Mouse (Mus musculus) kidney, embryonic 14.5 days (tissue): ENCODE results near the gene Ntan1. TPM values are rescaled to one million over a fixed set of nuclear protein-coding genes. Genes with fewer than 3 reads are reported as not detected.

Experiments
- ATAC-seq: fragments of 200-750 bp; cut with Nextera tagmentation; 2 replicates; pipeline ENCODE4 v1.8.0; 2017; ENCODE audit warnings: moderate number of reproducible peaks, mild to moderate bottlenecking, moderate TSS enrichment, moderate library complexity; ENCODE audit not compliant: low FRiP score, low TSS enrichment
- H3K27ac ChIP-seq: fragments of 300-500 bp; sonication (generic); 2 replicates; pipeline ENCODE4 v1.5.1; 2014; ENCODE audit warnings: low read depth, mild to moderate bottlenecking, low read length, moderate library complexity, mixed read lengths
- H3K27me3 ChIP-seq: fragments of 300-500 bp; sonication (generic); 2 replicates; pipeline ENCODE4 v1.6.1; 2014; ENCODE audit warnings: mild to moderate bottlenecking, low read length; ENCODE audit not compliant: control insufficient read depth, insufficient read depth
- H3K36me3 ChIP-seq: fragments of 300-500 bp; sonication (generic); 2 replicates; pipeline ENCODE4 v1.6.1; 2014; ENCODE audit warnings: low read length, mixed read lengths; ENCODE audit not compliant: control insufficient read depth, insufficient read depth
- H3K4me1 ChIP-seq: fragments of 300-500 bp; sonication (generic); 2 replicates; pipeline ENCODE4 v1.6.1; 2014; ENCODE audit warnings: low read length, mixed read lengths; ENCODE audit not compliant: control insufficient read depth, insufficient read depth
- H3K4me2 ChIP-seq: fragments of 300-500 bp; sonication (generic); replicated peaks from 2 replicates; pipeline ENCODE4 v1.6.1; 2014; ENCODE audit warnings: low read depth, mild to moderate bottlenecking, low read length
- H3K4me3 ChIP-seq: fragments of 300-500 bp; sonication (generic); 2 replicates; pipeline ENCODE4 v1.5.1; 2014; ENCODE audit warnings: mild to moderate bottlenecking, low read length
- H3K9ac ChIP-seq: fragments of 300-500 bp; sonication (generic); 2 replicates; pipeline ENCODE4 v1.6.1; 2014; ENCODE audit warnings: low read depth, mild to moderate bottlenecking, low read length, moderate library complexity
- H3K9me3 ChIP-seq: fragments of 300-500 bp; sonication (generic); 2 replicates; pipeline ENCODE4 v1.6.1; 2016; ENCODE audit warnings: low read length; ENCODE audit not compliant: control insufficient read depth
- WGBS: fragments of 180-500 bp; shearing (Covaris S2); extraction: QIAGEN DNeasy Blood & Tissue Kit; methylation state at CpG from one replicate; pipeline ENCODE4 v1.1.7; 2014; 5-methylcytosine and 5-hydroxymethylcytosine counted together
- polyA plus RNA-seq: library from polyadenylated mRNA; unstranded; fragments of >200 nt; fragmentation: Nextera tagmentation; extraction: Ambion mirVana; gene quantifications from 2 replicates; pipeline ENCODE4 v1.2.1, GENCODE M21; 2014

The Ntan1 gene
- polyA plus RNA-seq, 1 experiment from 2014 or later: 162 TPM

DNA sequence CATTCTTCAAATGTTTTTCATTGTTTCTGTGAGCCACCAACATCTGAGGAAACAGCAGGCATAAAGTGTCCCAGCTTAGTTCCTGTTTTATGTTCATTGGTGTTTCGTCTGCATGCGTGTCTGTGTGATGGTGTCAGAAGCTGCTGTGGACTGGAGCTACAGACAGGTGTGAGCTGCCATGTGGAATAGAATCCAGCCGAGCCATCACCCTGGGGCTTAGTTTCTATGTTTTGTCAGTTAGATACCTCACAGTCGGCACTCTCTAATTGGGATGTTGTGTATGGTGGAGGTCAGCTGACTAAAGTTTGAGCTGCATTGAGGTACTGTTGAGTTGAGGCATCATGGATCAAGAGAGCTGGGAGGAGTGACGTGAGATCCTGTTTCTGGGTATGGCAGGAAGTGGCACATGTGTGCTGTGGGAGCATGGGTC is 21.9 kb upstream of the Ntan1 start:
- H3K36me3 ChIP-seq: peaks cover 90% of the 10 kb centered on the region
- H3K9me3 ChIP-seq: no peaks in the 10 kb centered on the region
- no peak for ATAC-seq
- no peak overlapping the region for H3K27ac ChIP-seq
- H3K9ac ChIP-seq: no peak overlapping the region
- H3K4me2 ChIP-seq: no peak overlapping the region
- 89% methylated on average over 5 of the region's 5 CpGs for WGBS
- no peak overlapping the region for H3K4me3 ChIP-seq
- no peaks in the 10 kb centered on the region for H3K27me3 ChIP-seq
- no peaks in the 10 kb centered on the region for H3K4me1 ChIP-seq

DNA sequence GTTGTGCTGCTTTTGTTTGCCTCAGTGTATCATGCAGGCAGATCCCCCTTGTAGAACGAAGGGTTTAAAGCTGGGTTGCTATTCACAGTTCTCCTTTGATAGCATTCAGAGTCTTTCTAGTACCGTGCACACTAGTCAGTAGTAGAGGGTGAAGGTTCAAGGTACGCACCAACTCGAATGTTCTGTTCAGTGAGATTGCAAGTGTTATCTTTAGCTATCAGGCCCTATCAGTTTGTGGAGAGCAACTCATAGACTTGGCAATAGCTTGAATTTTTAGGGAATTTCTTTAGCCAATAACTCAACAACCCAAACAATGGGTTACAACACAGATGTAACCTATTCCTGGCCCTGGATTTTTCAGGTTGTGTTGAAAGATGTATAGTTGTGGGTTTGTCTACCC is 17.4 kb upstream of the Ntan1 start:
- no peak overlapping the region for H3K4me3 ChIP-seq
- no peak for ATAC-seq

DNA sequence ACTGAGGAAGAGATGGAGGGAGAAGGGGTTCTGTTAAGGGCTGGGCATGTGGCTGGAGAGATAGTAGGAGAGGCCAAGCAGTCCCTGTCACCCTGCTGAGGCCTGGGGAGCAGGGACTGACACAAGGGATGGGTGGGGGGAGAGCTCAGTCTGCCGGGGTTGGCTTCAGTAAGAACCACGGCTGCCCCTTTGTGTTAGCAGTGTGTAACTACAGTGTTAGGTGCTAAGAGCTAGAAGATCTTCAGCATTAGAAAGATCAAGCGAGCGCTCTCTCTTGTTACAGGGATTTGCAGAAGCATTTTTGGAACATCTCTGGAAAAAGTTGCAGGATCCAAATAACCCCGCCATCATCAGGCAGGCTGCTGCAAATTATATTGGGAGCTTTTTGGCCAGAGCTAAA is 14.0 kb upstream of the Ntan1 start:
- Histone ChIP-seq H3K4me2 (no peak overlapping the region), H3K9ac (no peak overlapping the region), H3K4me3 (no peak overlapping the region), H3K27me3 (no peaks in the 10 kb centered on the region), H3K4me1 (no peaks in the 10 kb centered on the region), H3K27ac (no peak overlapping the region), H3K9me3 (no peaks in the 10 kb centered on the region), H3K36me3 (peaks cover 89% of the 10 kb centered on the region)
- no peak for ATAC-seq
- WGBS: 82% methylated on average over 5 of the region's 5 CpGs

More for the DNA sequence above, 17.4 kb upstream of the Ntan1 start:
- Histone ChIP-seq H3K4me2 (no peak overlapping the region), H3K36me3 (peaks cover 87% of the 10 kb centered on the region), H3K27me3 (no peaks in the 10 kb centered on the region), H3K4me1 (no peaks in the 10 kb centered on the region), H3K9ac (no peak overlapping the region), H3K27ac (no peak overlapping the region), H3K9me3 (no peaks in the 10 kb centered on the region)
- WGBS: 95% methylated on average over 4 of the region's 4 CpGs

GRCm38 (mm10) chr16:13807616-13808015 is 11.0 kb upstream of the Ntan1 start:
- H3K4me1 ChIP-seq: no peaks in the 10 kb centered on the region
- H3K4me2 ChIP-seq: no peak overlapping the region
- H3K27me3 ChIP-seq: no peaks in the 10 kb centered on the region
- H3K9ac ChIP-seq: no peak overlapping the region
- H3K27ac ChIP-seq: no peak overlapping the region
- no peaks in the 10 kb centered on the region for H3K9me3 ChIP-seq
- ATAC-seq: no peak
- WGBS: 93% methylated on average over 4 of the region's 4 CpGs
- H3K4me3 ChIP-seq: no peak overlapping the region
- peaks cover 92% of the 10 kb centered on the region for H3K36me3 ChIP-seq

GRCm38 (mm10) chr16:13808410-13808809 is 10.2 kb upstream of the Ntan1 start:
- Histone ChIP-seq H3K27ac (no peak overlapping the region), H3K4me2 (no peak overlapping the region), H3K27me3 (no peaks in the 10 kb centered on the region), H3K4me3 (no peak overlapping the region), H3K4me1 (no peaks in the 10 kb centered on the region), H3K9me3 (no peaks in the 10 kb centered on the region), H3K36me3 (peaks cover 95% of the 10 kb centered on the region), H3K9ac (no peak overlapping the region; the same call in 1 of the 2 replicates)
- 96% methylated on average over 7 of the region's 7 CpGs for WGBS
- ATAC-seq: no peak

- Histone ChIP-seq H3K4me3 (no peak overlapping the region), H3K36me3 (peaks cover 81% of the 10 kb centered on the region), H3K27ac (no peak overlapping the region), H3K9ac (no peak overlapping the region), H3K4me2 (no peak overlapping the region), H3K4me1 (no peaks in the 10 kb centered on the region), H3K27me3 (no peaks in the 10 kb centered on the region), H3K9me3 (no peaks in the 10 kb centered on the region)
- no peak for ATAC-seq
- WGBS: 92% methylated on average over 6 of the region's 6 CpGs
Observed at GRCm38 (mm10) chr16:13812152-13812551, 6.5 kb upstream of the Ntan1 start.

DNA sequence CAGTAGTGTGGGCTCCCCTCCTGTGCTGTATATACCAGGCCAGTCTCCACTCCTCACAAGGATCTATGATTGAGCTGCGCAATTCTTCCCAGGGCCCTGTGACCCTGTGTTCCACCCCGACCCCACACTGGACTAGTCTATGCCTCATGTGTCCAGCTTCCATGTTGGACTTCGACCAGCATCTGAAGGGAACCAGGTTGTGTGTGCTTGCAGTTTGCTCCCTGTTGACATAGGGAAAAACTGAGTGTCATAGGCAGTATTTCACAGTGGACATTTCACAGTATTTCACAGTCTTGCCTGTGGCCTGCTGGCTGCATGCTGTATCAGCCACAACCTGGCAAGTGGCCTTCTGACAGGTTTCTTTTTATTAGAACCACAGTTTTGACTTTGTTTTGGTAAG is 5.4 kb upstream of the Ntan1 start:
- Histone ChIP-seq H3K27ac (no peak overlapping the region), H3K27me3 (no peaks in the 10 kb centered on the region), H3K9me3 (no peaks in the 10 kb centered on the region), H3K4me1 (no peaks in the 10 kb centered on the region), H3K9ac (no peak overlapping the region), H3K4me2 (no peak overlapping the region), H3K4me3 (no peak overlapping the region), H3K36me3 (peaks cover 72% of the 10 kb centered on the region)
- WGBS: 93% methylated on average over 3 of the region's 3 CpGs
- ATAC-seq: no peak

DNA sequence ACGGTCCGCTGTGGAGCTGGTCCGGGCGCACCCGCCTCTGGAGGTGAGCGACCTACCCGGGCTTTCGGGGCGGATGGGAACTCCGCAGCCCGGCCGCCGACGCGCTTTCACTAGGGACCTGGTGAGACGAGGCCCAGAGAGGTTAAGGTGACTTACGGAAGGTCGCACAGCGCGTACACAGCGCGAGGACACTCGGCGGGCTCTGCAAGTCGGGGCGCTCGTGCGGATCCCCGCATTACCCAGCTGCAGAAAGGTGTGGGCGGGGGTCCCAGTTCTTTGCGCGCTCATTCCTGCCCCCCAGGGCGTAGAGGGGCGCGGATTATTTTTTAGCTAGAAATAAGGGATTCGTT is 724 bp downstream of the Ntan1 start:
- H3K27me3 ChIP-seq: no peaks in the 10 kb centered on the region
- WGBS: under 1% methylated on average over 36 of the region's 36 CpGs
- peak overlapping the region; percentile 74 for H3K4me3 ChIP-seq
- H3K9ac ChIP-seq: peak overlapping the region; percentile 76
- H3K9me3 ChIP-seq: no peaks in the 10 kb centered on the region
- ATAC-seq: peak; percentile 55
- peaks cover 4% of the 10 kb centered on the region; the same call in 1 of the 2 replicates for H3K4me1 ChIP-seq
- H3K27ac ChIP-seq: peak overlapping the region; percentile 87
- H3K36me3 ChIP-seq: peaks cover 13% of the 10 kb centered on the region; the same call in 1 of the 2 replicates
- peak overlapping the region; percentile 66 for H3K4me2 ChIP-seq

DNA sequence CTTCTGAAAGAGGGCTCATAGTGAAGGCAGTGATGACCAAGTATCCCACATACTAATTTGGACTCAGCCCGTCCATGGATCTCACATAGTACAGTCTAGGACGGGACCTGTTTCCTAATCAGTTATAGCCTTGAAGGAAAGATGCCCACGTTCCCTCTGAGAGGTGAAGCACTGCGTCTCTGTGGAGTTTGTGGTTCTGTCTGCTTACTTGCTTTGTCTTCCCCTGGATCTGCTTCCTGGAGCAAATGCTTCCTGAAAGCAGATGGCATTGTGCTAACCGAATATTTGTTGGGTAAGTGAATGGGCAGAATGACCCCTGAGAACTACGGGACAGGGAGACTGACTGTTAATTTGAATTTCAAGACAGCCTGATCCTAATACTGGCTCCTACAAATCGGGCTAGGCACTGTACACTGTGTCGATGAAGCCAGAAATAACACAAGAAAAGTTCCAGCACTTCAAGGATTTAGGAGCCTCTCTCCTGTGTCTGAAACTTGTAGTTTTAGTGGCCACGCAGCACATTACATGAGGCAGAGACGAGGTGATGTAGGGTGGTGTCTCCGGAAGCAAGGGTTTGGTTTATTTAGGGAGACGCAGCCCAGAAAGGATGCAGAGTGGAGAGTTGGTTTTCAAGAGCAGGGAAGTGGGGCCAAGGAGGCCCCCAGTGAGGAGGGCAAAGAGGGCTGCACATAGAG is 1.3 kb downstream of the Ntan1 start:
- Histone ChIP-seq H3K4me2 (peak overlapping the region; percentile 66), H3K27me3 (no peaks in the 10 kb centered on the region), H3K4me3 (peak overlapping the region; percentile 74), H3K27ac (peak overlapping the region; percentile 87), H3K36me3 (peaks cover 7% of the 10 kb centered on the region; the same call in 1 of the 2 replicates), H3K9ac (peak overlapping the region; percentile 76), H3K9me3 (no peaks in the 10 kb centered on the region), H3K4me1 (peaks cover 4% of the 10 kb centered on the region; the same call in 1 of the 2 replicates)
- no peak for ATAC-seq
- WGBS: 28% methylated on average over 12 of the region's 12 CpGs
